Mouse (Mus musculus) fibroblast of lung, adult 2 months (primary cell): ENCODE results near the gene Fcamr.

Source experiments
- DNase-seq: peaks from one replicate; pipeline ENCODE4 v3.0.0-alpha.2; 2011; ENCODE audit warnings: low read depth

The Fcamr gene

GRCm38 (mm10) chr1:130802976-130803375 is 2.3 kb downstream of the Fcamr start:
- no peak for DNase-seq

- DNase-seq: no peak
These were observed 3.6 kb downstream of the Fcamr start for GRCm38 (mm10) chr1:130804279-130804678.

GRCm38 (mm10) chr1:130810906-130811305 is 10.2 kb downstream of the Fcamr start:
- DNase-seq: no peak

- no peak for DNase-seq
These were observed 10.6 kb downstream of the Fcamr start for GRCm38 (mm10) chr1:130811316-130811715.

- no peak for DNase-seq
These were observed 19.0 kb downstream of the Fcamr start for GRCm38 (mm10) chr1:130819737-130820136.

- no peak for DNase-seq
These were observed 19.8 kb downstream of the Fcamr start for GRCm38 (mm10) chr1:130820316-130821148.

- DNase-seq: no peak
These were observed 20.4 kb downstream of the Fcamr start for GRCm38 (mm10) chr1:130821149-130821471.

- DNase-seq: no peak
These were observed 21.4 kb downstream of the Fcamr start for GRCm38 (mm10) chr1:130821911-130822625.

- DNase-seq: no peak
These were observed 25.7 kb downstream of the Fcamr start, which contains the start of gene Pigr for GRCm38 (mm10) chr1:130826448-130826847. Pigr (plus strand) TSS chr1:130826684.

- DNase-seq: no peak
These were observed 28.0 kb downstream of the Fcamr start for GRCm38 (mm10) chr1:130828656-130829055.

- DNase-seq: no peak
These were observed 29.5 kb downstream of the Fcamr start for GRCm38 (mm10) chr1:130829906-130830830.

- DNase-seq: no peak
These were observed 31.8 kb downstream of the Fcamr start for GRCm38 (mm10) chr1:130832230-130833149.

- DNase-seq: no peak
These were observed 34.6 kb downstream of the Fcamr start for GRCm38 (mm10) chr1:130835161-130835936.

GRCm38 (mm10) chr1:130838288-130838687 is 37.6 kb downstream of the Fcamr start:
- no peak for DNase-seq

GRCm38 (mm10) chr1:130840599-130841379 is 40.1 kb downstream of the Fcamr start:
- DNase-seq: no peak

- DNase-seq: no peak
These were observed 40.9 kb downstream of the Fcamr start for GRCm38 (mm10) chr1:130841621-130842020.

- no peak for DNase-seq
These were observed 43.8 kb downstream of the Fcamr start for GRCm38 (mm10) chr1:130844516-130844915.

- DNase-seq: no peak
These were observed 49.0 kb downstream of the Fcamr start for GRCm38 (mm10) chr1:130849530-130850214.

GRCm38 (mm10) chr1:130850405-130850804 is 49.7 kb downstream of the Fcamr start:
- no peak for DNase-seq
